Mouse (Mus musculus) cortical plate, adult 2 months (tissue): ENCODE data around the gene Rpl7l1. TPM values are rescaled to one million over a fixed set of nuclear protein-coding genes. Genes with fewer than 3 reads are reported as not detected.

ENCODE experiments used
- H3K27ac ChIP-seq: fragments of 200-500 bp; 2 replicates; pipeline ENCODE4 v1.5.1; 2012; ENCODE audit warnings: low read length, control low read depth, inconsistent platforms; ENCODE audit not compliant: insufficient read depth
- H3K4me1 ChIP-seq: fragments of 200-500 bp; 2 replicates; pipeline ENCODE4 v1.6.1; 2011; ENCODE audit warnings: low read length; ENCODE audit not compliant: control insufficient read depth, insufficient read depth
- H3K4me3 ChIP-seq: fragments of 200-500 bp; 2 replicates; pipeline ENCODE4 v1.5.1; 2011; ENCODE audit warnings: mild to moderate bottlenecking, low read length, control low read depth; ENCODE audit not compliant: insufficient read depth
- CTCF ChIP-seq: fragments of 200-500 bp; IDR thresholded peaks from 2 replicates; pipeline ENCODE4 v1.5.1; 2011; ENCODE audit warnings: mild to moderate bottlenecking, control low read depth, low read length; ENCODE audit not compliant: insufficient read depth; ENCODE audit errors: extremely low read depth
- POLR2A ChIP-seq: fragments of 200-500 bp; IDR thresholded peaks from 2 replicates; pipeline ENCODE4 v1.6.1; 2011; ENCODE audit warnings: mild to moderate bottlenecking, low read length, control low read depth; ENCODE audit not compliant: insufficient read depth; ENCODE audit errors: extremely low read depth
- polyA plus RNA-seq: library from polyadenylated mRNA; depleted of rRNA; stranded (reverse); fragments of >200 nt; gene quantifications from 2 replicates; pipeline ENCODE4 v1.2.3, GENCODE M21; 2012; rRNA removed

Rpl7l1 gene
- polyA plus RNA-seq, 1 experiment, result 43.6 TPM

DNA sequence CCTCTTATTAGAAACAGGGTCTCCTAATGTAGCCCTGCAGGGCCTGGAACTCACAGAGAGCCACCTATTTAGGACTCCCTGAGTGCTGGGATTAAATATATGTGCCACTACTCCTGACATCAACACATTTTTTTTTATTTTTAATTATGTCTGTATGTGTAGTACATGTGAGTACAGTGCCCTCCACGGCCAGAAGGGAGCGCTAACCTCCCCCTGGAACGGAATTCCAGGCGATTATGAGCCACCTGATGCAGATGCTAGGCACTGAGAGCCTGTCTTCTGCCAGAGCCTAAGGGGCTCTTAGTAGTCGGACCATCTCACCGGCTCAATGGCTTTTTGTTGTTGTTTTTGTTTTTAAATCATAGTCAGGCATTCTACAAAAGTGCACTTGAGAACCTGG, 54.5 kb downstream of the Rpl7l1 start:
- H3K4me3 ChIP-seq, result no peak overlapping the region
- no peak for TF ChIP-seq POLR2A
- no peak for TF ChIP-seq CTCF
- H3K27ac ChIP-seq, result no peak overlapping the region
- H3K4me1 ChIP-seq, result no peaks in the 10 kb centered on the region

- no peak overlapping the region for H3K27ac ChIP-seq
- H3K4me1 ChIP-seq, result no peaks in the 10 kb centered on the region
- H3K4me3 ChIP-seq, result no peak overlapping the region
- TF ChIP-seq CTCF, result no peak
- no peak for TF ChIP-seq POLR2A
Observed at GRCm38 (mm10) chr17:46727271-46727670, 55.2 kb downstream of the Rpl7l1 start.

DNA sequence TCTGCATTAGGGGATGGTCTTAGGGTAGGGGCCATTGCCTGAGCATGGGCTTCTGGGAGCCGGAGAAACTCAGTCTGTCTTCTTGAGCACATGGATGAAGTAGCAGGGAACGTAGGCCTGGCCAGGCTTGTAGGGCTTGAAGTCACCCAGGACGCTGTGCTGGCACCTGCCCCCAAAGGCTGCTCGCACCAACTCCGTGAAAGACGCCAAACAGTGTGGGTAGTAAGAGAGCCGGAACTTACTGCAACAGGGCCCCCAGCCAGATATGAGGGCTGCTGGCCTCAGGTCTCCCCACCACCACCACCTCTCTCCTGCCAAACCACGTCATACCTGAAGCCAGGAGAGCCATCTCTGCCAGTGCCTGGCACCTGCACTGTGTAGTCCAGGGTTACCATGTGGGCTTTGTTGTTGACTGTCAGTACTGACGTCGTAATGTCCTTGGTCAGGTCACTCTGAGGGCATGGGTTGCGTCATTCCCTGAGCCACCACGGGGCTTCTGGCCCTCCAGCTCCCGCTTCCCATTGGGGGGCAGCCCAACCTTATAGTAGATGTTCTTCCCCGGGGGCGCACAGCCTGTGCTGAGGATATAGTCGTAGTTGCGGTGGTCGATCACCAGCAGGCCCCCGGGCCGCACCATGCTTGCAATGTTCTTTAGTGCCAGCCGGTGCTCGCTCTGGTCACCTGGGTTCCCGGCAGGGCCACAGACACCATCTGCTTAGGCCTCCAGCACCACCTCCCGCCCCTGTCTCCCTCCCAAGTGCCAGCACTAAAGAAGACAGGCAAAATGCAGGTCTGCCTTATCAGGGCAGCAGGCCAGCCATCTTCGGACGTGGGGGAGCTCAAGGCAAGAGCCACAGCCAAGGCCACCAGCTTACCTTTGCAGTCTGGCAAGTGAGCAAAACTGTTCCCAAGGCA, 56.5 kb downstream of the Rpl7l1 start:
- TF ChIP-seq POLR2A, result no peak
- no peak for TF ChIP-seq CTCF

GRCm38 (mm10) chr17:46725273-46725672, 57.2 kb downstream of the Rpl7l1 start:
- no peak overlapping the region for H3K27ac ChIP-seq
- no peak overlapping the region for H3K4me3 ChIP-seq
- H3K4me1 ChIP-seq, result no peaks in the 10 kb centered on the region
- TF ChIP-seq POLR2A, result no peak
- TF ChIP-seq CTCF, result peak; percentile 43

More for the DNA sequence above, 56.5 kb downstream of the Rpl7l1 start:
- Histone ChIP-seq H3K27ac (no peak overlapping the region), H3K4me1 (no peaks in the 10 kb centered on the region), H3K4me3 (no peak overlapping the region)

DNA sequence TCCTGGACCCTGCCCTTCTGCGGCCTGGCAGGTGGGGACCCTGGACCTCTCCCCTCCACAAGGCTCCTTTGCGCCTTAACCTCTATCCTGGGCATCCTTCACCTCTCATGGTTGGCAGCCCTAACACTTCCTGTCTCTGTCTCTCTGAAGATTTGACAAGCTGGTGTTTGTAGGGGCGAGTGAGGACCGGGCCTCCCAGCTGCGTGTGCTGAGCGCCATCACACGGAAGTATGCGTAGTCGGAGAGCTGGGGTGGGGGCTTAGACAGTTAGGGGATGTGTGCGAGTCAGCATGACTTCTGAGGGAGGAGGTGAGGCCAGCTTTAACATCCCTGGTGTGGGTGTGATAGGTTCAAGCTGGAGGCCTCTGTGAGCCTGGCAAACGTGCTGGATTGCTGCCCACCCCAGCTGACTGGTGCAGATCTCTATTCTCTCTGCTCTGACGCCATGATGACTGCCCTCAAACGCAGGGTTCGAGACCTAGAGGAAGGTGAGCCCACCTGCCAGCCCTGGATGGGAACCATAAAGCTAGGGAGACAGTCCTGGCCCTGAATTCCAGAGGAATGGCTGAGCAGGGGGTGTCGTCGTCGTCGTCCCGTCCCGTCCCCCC, 57.9 kb downstream of the Rpl7l1 start:
- TF ChIP-seq POLR2A (no peak), CTCF (no peak)
- no peaks in the 10 kb centered on the region for H3K4me1 ChIP-seq
- no peak overlapping the region for H3K4me3 ChIP-seq
- no peak overlapping the region for H3K27ac ChIP-seq

Other genes starting within 250 kb of the Rpl7l1 start
- gene Cul9, start 236.3 kb downstream of the Rpl7l1 start, polyA plus RNA-seq, result 60.0 and 70.5 TPM in 2 replicates
- gene Srf, start 226.5 kb downstream of the Rpl7l1 start, polyA plus RNA-seq, result 89.1 and 90.0 TPM in 2 replicates
- 6.5 and 6.8 TPM in 2 replicates for gene Ptk7, start 153.2 kb downstream of the Rpl7l1 start, polyA plus RNA-seq
- 20.0 and 20.6 TPM in 2 replicates for gene Klc4, start 136.7 kb downstream of the Rpl7l1 start, polyA plus RNA-seq
- 46.2 and 52.6 TPM in 2 replicates for gene Mrpl2, start 136.4 kb downstream of the Rpl7l1 start, polyA plus RNA-seq
- 25.8 and 27.4 TPM in 2 replicates for gene Cul7, start 132.3 kb downstream of the Rpl7l1 start, polyA plus RNA-seq
- 28.1 and 29.5 TPM in 2 replicates for gene Rrp36, start 108.3 kb downstream of the Rpl7l1 start, polyA plus RNA-seq
- 154 and 157 TPM in 2 replicates for gene Mea1, start 103.9 kb downstream of the Rpl7l1 start, polyA plus RNA-seq
- gene Klhdc3, start 101.8 kb downstream of the Rpl7l1 start, polyA plus RNA-seq, result 254 and 268 TPM in 2 replicates
- 97.4 and 98.9 TPM in 2 replicates for gene Ppp2r5d, start 77.6 kb downstream of the Rpl7l1 start, polyA plus RNA-seq
- 48.4 and 50.8 TPM in 2 replicates for gene Pex6, start 71.2 kb downstream of the Rpl7l1 start, polyA plus RNA-seq
- 1.3 and 1.8 TPM in 2 replicates for gene Gnmt, start 53.5 kb downstream of the Rpl7l1 start, polyA plus RNA-seq
- gene Cnpy3, start 30.5 kb downstream of the Rpl7l1 start, polyA plus RNA-seq, result 93.6 and 95.9 TPM in 2 replicates
- gene Ptcra, start 19.0 kb downstream of the Rpl7l1 start, polyA plus RNA-seq, result 0.50 and 0.68 TPM in 2 replicates
- 18.6 and 20.5 TPM in 2 replicates for gene 2310039H08Rik, start 10.0 kb downstream of the Rpl7l1 start, polyA plus RNA-seq
- gene Bicral, start 75.8 kb upstream of the Rpl7l1 start, polyA plus RNA-seq, result 33.1 and 33.9 TPM in 2 replicates
- 25.6 and 26.1 TPM in 2 replicates for gene Tbcc, start 108.0 kb upstream of the Rpl7l1 start, polyA plus RNA-seq
- gene Prph2, start 127.8 kb upstream of the Rpl7l1 start, polyA plus RNA-seq, result not detected in 2 replicates
- 35.2 and 38.1 TPM in 2 replicates for gene Ubr2, start 227.9 kb upstream of the Rpl7l1 start, polyA plus RNA-seq